Mouse (Mus musculus) adrenal gland, postnatal 36 days (tissue): ENCODE data around the gene D930020B18Rik. TPM values are rescaled to one million over a fixed set of nuclear protein-coding genes. Genes with fewer than 3 reads are reported as not detected.

ENCODE experiments used
- DNase-seq, 2 experiments: peaks; one replicate each; pipeline ENCODE4 v3.0.0; 2021; ENCODE audit warnings: mixed read lengths in 1 of 2
- total RNA-seq, 2 experiments: library from RNA; stranded (reverse); gene quantifications; 2 replicates each; pipeline ENCODE4 v1.2.3; 2021

The D930020B18Rik gene
- total RNA-seq, 2 experiments from 2014 or later, result not detected

- peak; percentile 11 to 27 for DNase-seq
Measured at GRCm38 (mm10) chr10:121640150-121640930, 1.0 kb upstream of the D930020B18Rik start.

DNA sequence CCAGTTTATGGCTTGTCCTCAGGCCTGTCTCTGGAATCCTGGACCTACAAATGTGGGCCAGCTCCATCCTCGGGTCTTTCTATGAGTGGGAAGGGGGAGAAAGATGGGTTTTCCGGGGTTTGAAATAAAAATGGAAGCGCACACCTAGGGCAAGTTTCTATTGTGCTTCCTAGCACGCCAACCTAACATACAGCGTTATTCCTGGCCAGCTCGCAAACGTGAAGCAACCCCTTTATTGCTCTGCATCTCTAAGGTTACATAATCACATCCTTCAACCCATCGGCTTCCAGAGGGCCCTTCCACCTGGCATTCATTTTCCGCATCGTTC, 480 bp upstream of the D930020B18Rik start:
- no peak for DNase-seq

- DNase-seq, result no peak
Measured at GRCm38 (mm10) chr10:121642054-121642947, 913 bp downstream of the D930020B18Rik start.

- DNase-seq, result no peak
Measured at GRCm38 (mm10) chr10:121646294-121646693, 4.9 kb downstream of the D930020B18Rik start.

DNA sequence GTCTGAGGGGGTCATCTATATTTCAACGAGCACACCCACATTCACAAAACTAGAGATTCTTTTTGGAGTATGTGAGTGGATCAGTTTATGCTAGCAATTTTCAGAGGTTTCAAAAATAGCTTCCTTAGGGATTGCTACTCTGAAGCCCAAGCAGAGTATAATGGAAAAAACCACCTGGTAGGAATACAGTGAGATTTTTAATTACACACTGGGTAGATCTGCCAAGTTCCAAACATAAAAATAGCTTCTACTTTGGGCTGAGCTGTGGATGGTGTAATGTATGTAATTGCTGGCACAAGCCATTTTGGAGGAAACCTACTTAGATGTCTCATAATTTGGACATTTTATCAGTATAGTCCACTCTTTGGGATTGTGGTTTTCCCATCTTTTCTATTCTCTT, 11.7 kb downstream of the D930020B18Rik start:
- no peak for DNase-seq

GRCm38 (mm10) chr10:121655907-121656306, 14.5 kb downstream of the D930020B18Rik start:
- DNase-seq, result no peak

DNA sequence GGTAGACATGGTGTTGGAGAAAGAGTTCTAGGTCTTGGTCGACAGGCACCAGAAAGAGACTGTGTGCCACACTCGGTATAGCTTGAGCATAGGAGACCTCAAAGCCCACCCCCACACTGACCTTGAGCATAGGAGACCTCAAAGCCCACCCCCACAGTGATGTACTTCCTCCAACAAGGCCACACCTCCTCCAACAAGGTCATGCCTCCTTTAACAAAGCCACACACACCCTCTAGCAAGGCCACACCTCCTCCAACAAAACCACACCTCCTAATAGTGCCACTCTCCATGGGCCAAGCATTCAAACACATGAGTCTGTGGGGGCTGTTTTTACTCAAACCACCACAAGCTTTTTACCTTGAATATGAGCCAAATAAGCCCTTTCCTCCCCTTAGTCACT, 21.3 kb downstream of the D930020B18Rik start:
- DNase-seq, result no peak

- DNase-seq, result no peak
Measured at GRCm38 (mm10) chr10:121663599-121663998, 22.2 kb downstream of the D930020B18Rik start.

GRCm38 (mm10) chr10:121665631-121666145, 24.3 kb downstream of the D930020B18Rik start:
- DNase-seq, result no peak

GRCm38 (mm10) chr10:121669103-121669502, 27.7 kb downstream of the D930020B18Rik start:
- DNase-seq, result no peak

- DNase-seq, result no peak
Measured at GRCm38 (mm10) chr10:121677019-121677418, 35.6 kb downstream of the D930020B18Rik start.

DNA sequence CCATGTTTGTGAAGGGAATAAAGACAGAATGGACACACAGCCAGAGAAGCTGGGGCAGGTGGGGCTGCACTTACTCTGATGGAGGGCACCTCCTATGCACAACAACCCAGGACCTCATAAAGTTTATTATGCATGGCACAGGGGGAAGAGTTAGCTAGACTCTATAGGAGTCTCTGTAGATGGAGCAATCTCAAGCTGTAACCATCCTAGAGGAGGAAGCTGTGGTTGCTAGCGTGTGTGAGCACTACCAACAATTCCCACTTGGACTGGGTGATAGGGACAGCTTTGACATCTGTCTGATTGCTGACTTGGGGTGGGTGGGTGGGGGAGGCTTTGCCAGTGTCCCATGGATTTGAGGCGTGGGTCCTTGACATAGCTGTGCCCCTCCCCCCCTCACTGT, 39.5 kb downstream of the D930020B18Rik start:
- no peak for DNase-seq

DNA sequence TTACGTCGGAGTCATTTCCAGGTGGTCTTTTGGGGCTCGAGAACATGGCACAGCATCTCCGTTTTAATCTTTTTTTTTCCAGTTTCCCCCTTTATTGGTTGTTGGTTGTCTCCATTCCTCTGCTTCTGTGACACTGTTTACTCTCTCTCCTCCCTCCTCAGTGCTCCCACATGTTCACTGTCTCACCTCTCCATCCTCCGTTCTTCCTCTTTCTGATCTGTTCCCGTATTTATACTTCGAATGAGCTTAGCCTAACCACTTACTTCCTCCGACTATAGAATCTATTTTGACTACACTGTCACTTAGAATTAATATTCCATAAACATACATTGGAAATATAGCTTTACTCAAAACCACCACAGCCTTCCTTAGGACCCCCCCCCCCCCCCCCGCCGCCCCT, 41.2 kb downstream of the D930020B18Rik start:
- no peak for DNase-seq

- DNase-seq, result no peak
Measured at GRCm38 (mm10) chr10:121686153-121686660, 44.8 kb downstream of the D930020B18Rik start.

GRCm38 (mm10) chr10:121687511-121687910, 46.1 kb downstream of the D930020B18Rik start:
- DNase-seq, result no peak

DNA sequence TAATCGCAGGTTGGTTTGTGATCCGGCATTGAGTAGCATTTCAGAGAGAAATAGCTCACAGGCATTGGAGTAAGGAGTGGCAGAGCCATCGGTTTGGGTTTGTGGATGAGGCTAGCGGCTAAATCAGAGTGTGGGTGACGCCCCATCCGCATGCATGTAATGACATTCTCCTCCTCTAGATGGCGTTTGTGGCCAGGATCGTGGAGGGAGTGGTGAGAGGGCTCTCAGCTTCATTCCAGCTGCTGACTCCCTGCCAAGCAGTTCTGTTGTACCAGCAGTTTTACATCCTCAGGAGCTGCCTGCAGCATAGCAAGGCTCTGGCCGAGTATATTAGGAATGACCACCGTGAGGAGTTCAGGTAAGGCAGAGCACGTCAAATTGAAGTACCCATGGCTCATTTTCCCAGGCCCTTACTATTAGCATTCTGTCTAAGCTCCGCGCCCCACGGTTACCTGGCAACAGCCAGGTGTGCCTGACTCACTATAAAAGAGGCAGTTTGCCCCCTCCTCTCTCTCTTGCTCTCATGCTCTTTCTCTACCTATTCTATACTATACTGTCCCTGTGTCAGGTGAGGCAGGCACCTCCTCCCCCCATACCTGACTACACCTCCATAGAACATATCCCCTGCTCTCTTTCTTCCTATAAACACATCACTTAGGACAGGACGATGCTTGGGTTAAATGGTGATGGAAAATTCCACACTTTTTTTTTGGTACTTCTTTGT, 48.4 kb downstream of the D930020B18Rik start:
- DNase-seq, result peak; percentile 60 to 73

- no peak for DNase-seq
Measured at GRCm38 (mm10) chr10:121692944-121693579, 51.7 kb downstream of the D930020B18Rik start.

DNA sequence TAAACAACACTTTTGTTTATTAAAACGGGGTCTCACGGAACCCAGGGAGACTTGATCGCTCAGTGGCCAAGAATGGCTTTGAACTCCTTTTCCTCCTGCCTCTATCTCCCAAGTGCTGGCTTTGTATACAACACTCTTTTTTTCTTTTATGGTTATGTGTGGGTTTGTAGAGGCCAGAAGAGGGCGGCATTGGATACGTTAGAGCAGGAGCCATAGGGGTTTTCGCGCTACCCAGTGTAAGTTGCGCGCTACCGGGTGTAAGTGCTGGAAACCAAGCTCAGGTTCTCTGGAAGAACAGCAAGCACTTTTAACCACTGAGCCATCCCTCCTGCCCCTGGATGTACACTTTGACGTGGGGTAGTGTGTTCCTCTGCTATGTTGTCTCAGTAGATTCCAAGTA, 53.2 kb downstream of the D930020B18Rik start:
- no peak for DNase-seq

DNA sequence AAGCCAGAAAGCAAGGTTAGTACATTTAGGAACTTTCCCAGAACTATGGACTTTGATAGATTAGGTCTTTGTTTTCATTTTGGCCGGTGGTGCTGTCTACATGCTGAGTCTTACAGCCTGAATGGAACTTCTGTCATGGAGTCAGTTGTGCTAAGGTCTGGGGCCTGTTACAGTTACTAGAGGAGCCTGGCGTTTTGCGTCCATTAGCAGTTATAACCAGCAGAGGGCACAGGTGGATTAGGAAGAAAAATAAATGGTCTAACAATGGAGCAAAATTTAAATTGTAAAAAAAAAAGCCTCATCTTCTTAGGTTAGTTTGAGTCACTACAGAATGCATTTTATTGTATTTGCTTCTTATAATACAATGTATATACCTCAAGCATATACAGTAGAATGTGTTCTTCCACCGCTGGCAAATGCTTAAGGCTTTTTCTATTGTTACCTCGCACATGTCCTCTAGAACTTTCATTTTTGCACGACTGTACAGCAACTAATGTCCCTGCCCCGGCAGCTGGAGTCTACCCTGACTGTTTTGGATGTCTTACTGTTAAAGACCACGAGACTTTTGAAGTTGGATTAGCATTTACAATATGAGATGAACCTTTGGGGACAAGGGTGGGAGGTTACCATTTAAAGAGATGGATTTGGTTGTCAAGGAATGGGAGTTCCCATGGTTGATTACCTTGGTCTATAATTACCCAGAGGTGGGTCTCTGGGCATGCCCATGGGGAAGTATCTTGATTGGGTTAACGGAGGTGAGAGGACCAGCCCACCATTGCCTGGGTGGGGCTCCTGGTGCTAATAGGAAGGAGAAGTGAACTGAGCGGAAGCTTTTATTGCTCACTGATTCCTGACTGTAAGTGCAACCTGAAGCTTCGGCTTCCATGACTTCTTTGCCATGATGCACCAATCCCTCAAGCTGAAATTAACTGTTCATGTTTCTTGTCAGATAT, 60.2 kb downstream of the D930020B18Rik start:
- peak; percentile 47 to 51 for DNase-seq

GRCm38 (mm10) chr10:121703619-121704018, 62.2 kb downstream of the D930020B18Rik start:
- DNase-seq, result peak in 1 of 2 experiments; percentile 45
